Mouse (Mus musculus) embryonic facial prominence, embryonic 15.5 days (tissue): ENCODE data around the gene 4930558K02Rik. TPM values are rescaled to one million over a fixed set of nuclear protein-coding genes. Genes with fewer than 3 reads are reported as not detected.
A peak's percentile ranks its signal among the peaks of the same experiment; 100 is the strongest.

Experiments
- ATAC-seq: fragments of 200-750 bp; cut with Nextera tagmentation; 2 replicates; pipeline ENCODE4 v1.8.0; 2017; ENCODE audit warnings: low read depth, moderate TSS enrichment; ENCODE audit not compliant: insufficient number of reproducible peaks, low FRiP score, low TSS enrichment
- H3K27ac ChIP-seq: fragments of 300-500 bp; sonication (generic); replicated peaks from 2 replicates; pipeline ENCODE4 v1.5.1; 2015; ENCODE audit warnings: mild to moderate bottlenecking, inconsistent platforms
- H3K27me3 ChIP-seq: fragments of 300-500 bp; sonication (generic); 2 replicates; pipeline ENCODE4 v1.6.1; 2015; ENCODE audit warnings: inconsistent platforms
- H3K36me3 ChIP-seq: fragments of 300-500 bp; sonication (generic); 2 replicates; pipeline ENCODE4 v1.6.1; 2015; ENCODE audit warnings: mild to moderate bottlenecking, inconsistent platforms
- H3K4me1 ChIP-seq: fragments of 300-500 bp; sonication (generic); 2 replicates; pipeline ENCODE4 v1.6.1; 2015; ENCODE audit warnings: inconsistent platforms
- H3K4me2 ChIP-seq: fragments of 300-500 bp; sonication (generic); replicated peaks from 2 replicates; pipeline ENCODE4 v1.6.1; 2015; ENCODE audit warnings: mild to moderate bottlenecking, inconsistent platforms
- H3K4me3 ChIP-seq: fragments of 300-500 bp; sonication (generic); replicated peaks from 2 replicates; pipeline ENCODE4 v1.5.1; 2015; ENCODE audit warnings: mild to moderate bottlenecking, inconsistent platforms
- H3K9ac ChIP-seq: fragments of 300-500 bp; sonication (generic); 2 replicates; pipeline ENCODE4 v1.6.1; 2015; ENCODE audit warnings: inconsistent platforms
- H3K9me3 ChIP-seq: fragments of 300-500 bp; sonication (generic); replicated peaks from 2 replicates; pipeline ENCODE4 v1.6.1; 2016; ENCODE audit warnings: inconsistent platforms
- WGBS: fragments of 180-500 bp; shearing (Covaris S2); methylation state at CpG from one replicate; pipeline ENCODE4 v1.1.7; 2015; 5-methylcytosine and 5-hydroxymethylcytosine counted together
- polyA plus RNA-seq: library from polyadenylated mRNA; unstranded; fragments of >200 nt; fragmentation: Nextera tagmentation; extraction: Ambion mirVana; gene quantifications from 2 replicates; pipeline ENCODE4 v1.2.1, GENCODE M21; 2015

The 4930558K02Rik gene
- not detected in 2 replicates for polyA plus RNA-seq

GRCm38 (mm10) chr1:161979536-161979935 is at the start of gene 4930558K02Rik:
Gene 4930558K02Rik, minus strand, starts transcription at chr1:161979636.
- Histone ChIP-seq H3K27me3 (no peaks in the 10 kb centered on the region), H3K9me3 (no peaks in the 10 kb centered on the region), H3K4me2 (no peak within 1 kb of the TSS), H3K4me1 (peaks cover 44% of the 10 kb centered on the region), H3K9ac (no peak within 1 kb of the TSS), H3K36me3 (no peaks in the 10 kb centered on the region), H3K4me3 (no peak within 1 kb of the TSS), H3K27ac (peak within 1 kb of the TSS; percentile 80)
- WGBS = 79% methylated on average over 1 of the region's 1 CpGs
- ATAC-seq = no peak

GRCm38 (mm10) chr1:162023681-162024270 is 44.3 kb upstream of the 4930558K02Rik start:
- H3K36me3 ChIP-seq = no peaks in the 10 kb centered on the region
- ATAC-seq = no peak
- WGBS = 28% methylated on average over 8 of the region's 8 CpGs
- no peak overlapping the region for H3K4me2 ChIP-seq
- H3K27me3 ChIP-seq = no peaks in the 10 kb centered on the region
- H3K9ac ChIP-seq = no peak overlapping the region
- peaks cover 39% of the 10 kb centered on the region for H3K4me1 ChIP-seq
- H3K4me3 ChIP-seq = no peak overlapping the region
- H3K9me3 ChIP-seq = no peaks in the 10 kb centered on the region
- peak overlapping the region; percentile 94 for H3K27ac ChIP-seq

GRCm38 (mm10) chr1:162020766-162021165 is 41.3 kb upstream of the 4930558K02Rik start:
- Histone ChIP-seq H3K4me1 (peaks cover 57% of the 10 kb centered on the region), H3K9me3 (no peaks in the 10 kb centered on the region), H3K9ac (no peak overlapping the region), H3K4me2 (no peak overlapping the region), H3K4me3 (no peak overlapping the region), H3K27me3 (no peaks in the 10 kb centered on the region), H3K27ac (peak overlapping the region; percentile 94), H3K36me3 (no peaks in the 10 kb centered on the region)
- WGBS = 22% methylated on average over 4 of the region's 4 CpGs
- ATAC-seq = no peak

- Histone ChIP-seq H3K9ac (no peak overlapping the region), H3K27ac (peak overlapping the region; percentile 94), H3K27me3 (no peaks in the 10 kb centered on the region), H3K4me3 (no peak overlapping the region), H3K9me3 (no peaks in the 10 kb centered on the region), H3K4me2 (no peak overlapping the region), H3K36me3 (no peaks in the 10 kb centered on the region), H3K4me1 (peaks cover 61% of the 10 kb centered on the region)
- ATAC-seq = peak; percentile 81
- WGBS = 35% methylated on average over 7 of the region's 7 CpGs
These were observed 40.9 kb upstream of the 4930558K02Rik start for GRCm38 (mm10) chr1:162020303-162020731.

- H3K4me1 ChIP-seq = peaks cover 68% of the 10 kb centered on the region
- no peaks in the 10 kb centered on the region for H3K27me3 ChIP-seq
- no peak for ATAC-seq
- H3K9me3 ChIP-seq = no peaks in the 10 kb centered on the region
- no peak overlapping the region for H3K4me3 ChIP-seq
- H3K36me3 ChIP-seq = no peaks in the 10 kb centered on the region
- peak overlapping the region; percentile 94 for H3K27ac ChIP-seq
- no peak overlapping the region for H3K4me2 ChIP-seq
- H3K9ac ChIP-seq = no peak overlapping the region
- 53% methylated on average over 6 of the region's 6 CpGs for WGBS
These were observed 39.2 kb upstream of the 4930558K02Rik start for GRCm38 (mm10) chr1:162018601-162018977.

- H3K27me3 ChIP-seq = no peaks in the 10 kb centered on the region
- H3K9me3 ChIP-seq = no peaks in the 10 kb centered on the region
- H3K4me3 ChIP-seq = no peak overlapping the region
- H3K9ac ChIP-seq = no peak overlapping the region
- H3K36me3 ChIP-seq = no peaks in the 10 kb centered on the region
- peaks cover 68% of the 10 kb centered on the region for H3K4me1 ChIP-seq
- H3K27ac ChIP-seq = peak overlapping the region; percentile 94
- no peak for ATAC-seq
- 32% methylated on average over 13 of the region's 13 CpGs for WGBS
- no peak overlapping the region for H3K4me2 ChIP-seq
These were observed 38.7 kb upstream of the 4930558K02Rik start for GRCm38 (mm10) chr1:162017975-162018600.

- ATAC-seq = peak; percentile 41; the same call in 1 of the 2 replicates
- H3K27me3 ChIP-seq = no peaks in the 10 kb centered on the region
- H3K4me2 ChIP-seq = no peak overlapping the region
- H3K9ac ChIP-seq = no peak overlapping the region
- no peaks in the 10 kb centered on the region for H3K9me3 ChIP-seq
- WGBS = 22% methylated on average over 7 of the region's 7 CpGs
- no peaks in the 10 kb centered on the region for H3K36me3 ChIP-seq
- H3K27ac ChIP-seq = peak overlapping the region; percentile 94
- H3K4me3 ChIP-seq = no peak overlapping the region
- H3K4me1 ChIP-seq = peaks cover 65% of the 10 kb centered on the region
These were observed 37.5 kb upstream of the 4930558K02Rik start for GRCm38 (mm10) chr1:162016982-162017381.

GRCm38 (mm10) chr1:162015247-162015862 is 35.9 kb upstream of the 4930558K02Rik start:
- WGBS = 30% methylated on average over 8 of the region's 8 CpGs
- H3K4me2 ChIP-seq = no peak overlapping the region
- ATAC-seq = no peak

GRCm38 (mm10) chr1:162013561-162013960 is 34.1 kb upstream of the 4930558K02Rik start:
- no peaks in the 10 kb centered on the region for H3K36me3 ChIP-seq
- H3K4me1 ChIP-seq = peaks cover 65% of the 10 kb centered on the region
- H3K27ac ChIP-seq = peak overlapping the region; percentile 45; the same call in 1 of the 2 replicates
- no peaks in the 10 kb centered on the region for H3K27me3 ChIP-seq
- H3K4me2 ChIP-seq = no peak overlapping the region
- H3K4me3 ChIP-seq = no peak overlapping the region
- H3K9ac ChIP-seq = no peak overlapping the region
- H3K9me3 ChIP-seq = no peaks in the 10 kb centered on the region
- ATAC-seq = no peak
- 55% methylated on average over 4 of the region's 4 CpGs for WGBS

More at GRCm38 (mm10) chr1:162015247-162015862, 35.9 kb upstream of the 4930558K02Rik start:
- Histone ChIP-seq H3K4me1 (peaks cover 60% of the 10 kb centered on the region), H3K27ac (peak overlapping the region; percentile 94), H3K4me3 (no peak overlapping the region), H3K9ac (no peak overlapping the region), H3K9me3 (no peaks in the 10 kb centered on the region), H3K27me3 (no peaks in the 10 kb centered on the region), H3K36me3 (no peaks in the 10 kb centered on the region)

- peaks cover 71% of the 10 kb centered on the region for H3K4me1 ChIP-seq
- no peaks in the 10 kb centered on the region for H3K27me3 ChIP-seq
- no peak overlapping the region for H3K4me2 ChIP-seq
- ATAC-seq = no peak
- H3K27ac ChIP-seq = peak overlapping the region; percentile 48; the same call in 1 of the 2 replicates
- H3K4me3 ChIP-seq = no peak overlapping the region
- H3K9ac ChIP-seq = no peak overlapping the region
- 73% methylated on average over 16 of the region's 16 CpGs for WGBS
- H3K36me3 ChIP-seq = no peaks in the 10 kb centered on the region
- H3K9me3 ChIP-seq = no peaks in the 10 kb centered on the region
These were observed 32.2 kb upstream of the 4930558K02Rik start for GRCm38 (mm10) chr1:162011523-162012245.

- H3K9ac ChIP-seq = no peak overlapping the region
- H3K4me2 ChIP-seq = peak overlapping the region; percentile 22; the same call in 1 of the 2 replicates
- no peaks in the 10 kb centered on the region for H3K9me3 ChIP-seq
- ATAC-seq = 0 out of 2 replicates have a peak, but pooled peaks have one; percentile 1
- peaks cover 68% of the 10 kb centered on the region for H3K4me1 ChIP-seq
- H3K36me3 ChIP-seq = no peaks in the 10 kb centered on the region
- no peaks in the 10 kb centered on the region for H3K27me3 ChIP-seq
- H3K27ac ChIP-seq = peak overlapping the region; percentile 99
- WGBS = 11% methylated on average over 8 of the region's 8 CpGs
- H3K4me3 ChIP-seq = no peak overlapping the region
These were observed 29.6 kb upstream of the 4930558K02Rik start for GRCm38 (mm10) chr1:162009086-162009485.
